Mouse (Mus musculus): Measurements from ENCODE around the gene Spock1.

DNA sequence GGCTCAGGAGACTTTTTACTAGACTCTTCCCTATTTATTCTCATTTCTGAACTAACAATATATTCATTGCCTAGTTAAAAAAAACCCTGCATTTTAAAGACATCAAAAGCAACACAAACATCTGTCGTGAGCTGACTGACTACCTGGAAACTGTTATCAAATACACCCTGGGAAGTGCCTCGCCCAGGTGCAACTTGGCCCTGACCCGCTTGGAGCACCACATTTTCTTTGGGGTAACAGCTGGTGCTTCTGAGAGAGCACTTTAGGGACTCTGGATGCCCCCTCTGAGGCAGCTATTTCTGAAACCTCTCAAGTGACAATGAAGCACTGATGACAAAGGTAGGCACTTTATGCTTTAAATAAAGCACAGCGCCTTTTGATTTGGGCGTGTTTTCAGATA lies 236.8 kb downstream of the Spock1 start:
- TF ChIP-seq POLR2A (IDR thresholded peaks at IDR 0.05; ENCODE audit: low read depth, low read length) (no peak), ZKSCAN1 (IDR thresholded peaks at IDR 0.05; ENCODE audit: borderline replicate concordance, low read depth, low read length) (no peak), CTCF (conservative IDR thresholded peaks at IDR 0.05 in 1 of 2, IDR thresholded peaks at IDR 0.05 in 1 of 2; ENCODE audit: low read depth in 2 of 2, low read length in 2 of 2) (no peak), ETS1 (conservative IDR thresholded peaks at IDR 0.05; ENCODE audit: low read depth, low read length) (no peak), E2F4 (IDR thresholded peaks at IDR 0.05; ENCODE audit: insufficient replicate concordance, low read depth, low read length) (no peak), ZC3H11A (IDR thresholded peaks at IDR 0.05; ENCODE audit: low read depth, low read length) (no peak), RAD21 (IDR thresholded peaks at IDR 0.05; ENCODE audit: low read depth, low read length) (no peak), JUN (IDR thresholded peaks at IDR 0.05; ENCODE audit: insufficient read depth, low read depth, low read length) (no peak)
